Mouse (Mus musculus): ENCODE measurements around the gene Fgfr1op2. TPM values are rescaled to one million over a fixed set of nuclear protein-coding genes. Genes with fewer than 3 reads are reported as not detected.

Fgfr1op2 gene
- polyA plus RNA-seq (2014; fragmentation: Nextera tagmentation; extraction: Ambion mirVana) = 56.1 TPM in 2 replicates

DNA sequence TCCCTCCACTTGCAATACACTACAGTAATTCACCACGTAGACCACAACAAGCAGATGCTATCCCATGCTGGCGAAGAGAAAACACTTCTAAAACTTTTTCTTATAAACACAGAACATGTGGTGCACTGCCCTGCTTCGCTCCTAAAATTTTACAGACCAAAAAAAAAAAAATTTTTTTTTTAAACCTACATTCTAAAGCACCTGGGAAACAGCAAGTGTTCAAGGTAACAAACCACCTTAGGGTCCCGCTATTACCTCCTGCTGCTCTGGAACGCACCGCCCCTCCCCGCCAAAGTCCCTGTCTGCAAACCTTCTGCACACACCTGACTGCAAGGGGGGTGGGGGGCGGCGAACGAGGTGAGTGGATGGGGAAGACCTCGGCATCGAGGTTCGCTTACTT is at the start of gene Fgfr1op2:
Fgfr1op2 (plus strand) TSS at position 301 of the 400 bp plus-strand sequence.
- under 1% methylated on average over 13 of the region's 13 CpGs for WGBS
- peak within 1 kb of the TSS; percentile 70 for H3K4me2 ChIP-seq (ENCODE audit: low read length)
- no peaks in the 10 kb centered on the region for H3K27me3 ChIP-seq (replicated peaks; ENCODE audit: control insufficient read depth, insufficient read depth, low read length)
- ATAC-seq (no peak; the same call in 1 of the 2 replicates), DNase-seq (ENCODE audit: low spot score) (no peak)
- H3K9me3 ChIP-seq (replicated peaks; ENCODE audit: control insufficient read depth, low read length) = no peaks in the 10 kb centered on the region
- peak within 1 kb of the TSS; percentile 96 for H3K27ac ChIP-seq (ENCODE audit: low read depth, low read length)
- no peaks in the 10 kb centered on the region for H3K36me3 ChIP-seq (ENCODE audit: control insufficient read depth, insufficient read depth, low read length)
- H3K9ac ChIP-seq (ENCODE audit: low read length) = peak within 1 kb of the TSS; percentile 93
- peaks cover 22% of the 10 kb centered on the region for H3K4me1 ChIP-seq (ENCODE audit: control insufficient read depth, insufficient read depth, low read length)
- peak within 1 kb of the TSS; percentile 85 for H3K4me3 ChIP-seq (ENCODE audit: low read depth, low read length)

DNA sequence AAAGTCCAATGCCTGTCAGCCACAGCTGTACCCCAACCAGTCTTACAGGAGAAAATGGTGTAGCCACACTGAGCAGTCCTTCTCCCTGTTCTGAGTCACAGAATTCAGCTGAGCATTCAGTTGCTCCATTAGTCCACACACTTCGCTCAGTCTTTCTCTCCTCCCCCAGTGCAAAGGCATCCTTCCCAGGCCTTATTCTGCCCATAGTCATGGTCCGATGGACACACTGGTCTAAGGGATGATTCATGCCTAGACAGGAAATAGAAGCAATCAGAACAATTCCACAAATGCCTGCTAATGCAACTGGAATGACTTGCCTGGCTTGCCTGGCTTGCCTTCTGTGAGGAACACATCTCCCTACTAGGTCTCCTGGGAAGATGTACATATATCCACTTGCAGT is 49.5 kb upstream of the Fgfr1op2 start:
- no peak overlapping the region for H3K9ac ChIP-seq (ENCODE audit: low read length)
- WGBS = 93% methylated on average over 2 of the region's 2 CpGs
- no peaks in the 10 kb centered on the region for H3K27me3 ChIP-seq (replicated peaks; ENCODE audit: control insufficient read depth, insufficient read depth, low read length)
- H3K4me3 ChIP-seq (ENCODE audit: low read depth, low read length) = no peak overlapping the region
- H3K9me3 ChIP-seq (replicated peaks; ENCODE audit: control insufficient read depth, low read length) = no peaks in the 10 kb centered on the region
- ATAC-seq = no peak
- DNase-seq (ENCODE audit: low spot score) = no peak
- H3K36me3 ChIP-seq (ENCODE audit: control insufficient read depth, insufficient read depth, low read length) = no peaks in the 10 kb centered on the region
- H3K4me1 ChIP-seq (ENCODE audit: control insufficient read depth, insufficient read depth, low read length) = no peaks in the 10 kb centered on the region
- H3K27ac ChIP-seq (ENCODE audit: low read depth, low read length) = no peak overlapping the region
- no peak overlapping the region for H3K4me2 ChIP-seq (ENCODE audit: low read length)

DNA sequence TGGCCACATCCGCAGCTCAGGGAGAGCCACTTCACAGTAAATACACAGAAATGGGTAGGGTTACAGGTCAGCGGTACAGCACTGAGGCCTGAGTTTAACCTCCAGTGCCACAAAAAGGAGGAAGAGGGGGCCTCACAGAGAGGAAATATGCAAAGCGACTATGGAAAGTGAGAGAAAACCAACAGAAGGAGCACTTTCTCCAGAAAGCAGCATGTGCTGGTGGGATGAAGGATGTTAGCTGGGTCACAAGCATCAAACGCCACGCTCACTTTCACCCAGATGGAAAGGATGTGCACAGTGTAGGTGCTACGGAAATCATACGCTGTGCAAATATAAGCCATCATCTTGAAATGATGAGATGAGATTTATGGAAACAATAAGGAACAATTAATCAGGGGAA is 46.6 kb upstream of the Fgfr1op2 start:
- Histone ChIP-seq H3K4me2 (ENCODE audit: low read length) (no peak overlapping the region), H3K4me1 (ENCODE audit: control insufficient read depth, insufficient read depth, low read length) (no peaks in the 10 kb centered on the region), H3K36me3 (ENCODE audit: control insufficient read depth, insufficient read depth, low read length) (no peaks in the 10 kb centered on the region), H3K27ac (ENCODE audit: low read depth, low read length) (no peak overlapping the region), H3K9me3 (replicated peaks; ENCODE audit: control insufficient read depth, low read length) (no peaks in the 10 kb centered on the region), H3K4me3 (ENCODE audit: low read depth, low read length) (no peak overlapping the region), H3K9ac (ENCODE audit: low read length) (no peak overlapping the region), H3K27me3 (replicated peaks; ENCODE audit: control insufficient read depth, insufficient read depth, low read length) (no peaks in the 10 kb centered on the region)
- ATAC-seq (no peak), DNase-seq (ENCODE audit: low spot score) (no peak)
- 89% methylated on average over 7 of the region's 7 CpGs for WGBS

DNA sequence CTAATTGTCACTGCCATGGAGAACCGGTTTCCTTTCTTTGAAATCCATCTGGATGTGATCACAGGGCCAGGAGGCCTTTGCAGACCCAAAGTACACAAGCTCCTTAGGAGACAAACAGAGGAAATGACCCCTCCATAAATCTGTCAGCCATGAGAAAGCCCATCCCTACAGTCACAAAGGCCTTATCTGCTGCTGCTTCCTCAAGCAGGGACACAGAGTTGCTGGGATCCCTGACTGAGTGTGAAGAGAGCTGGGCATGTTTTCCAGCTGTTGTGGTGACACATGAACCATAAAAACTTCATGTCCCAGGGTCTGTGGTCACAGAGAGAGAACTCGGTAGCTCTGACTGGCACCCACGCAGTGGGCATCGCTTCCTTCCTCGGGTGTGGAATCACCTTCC is 46.2 kb upstream of the Fgfr1op2 start:
- Histone ChIP-seq H3K4me3 (ENCODE audit: low read depth, low read length) (no peak overlapping the region), H3K4me2 (ENCODE audit: low read length) (no peak overlapping the region), H3K27me3 (replicated peaks; ENCODE audit: control insufficient read depth, insufficient read depth, low read length) (no peaks in the 10 kb centered on the region), H3K36me3 (ENCODE audit: control insufficient read depth, insufficient read depth, low read length) (no peaks in the 10 kb centered on the region), H3K9ac (ENCODE audit: low read length) (no peak overlapping the region), H3K27ac (ENCODE audit: low read depth, low read length) (no peak overlapping the region), H3K9me3 (replicated peaks; ENCODE audit: control insufficient read depth, low read length) (no peaks in the 10 kb centered on the region), H3K4me1 (ENCODE audit: control insufficient read depth, insufficient read depth, low read length) (no peaks in the 10 kb centered on the region)
- ATAC-seq (no peak), DNase-seq (ENCODE audit: low spot score) (no peak)
- WGBS = 89% methylated on average over 5 of the region's 5 CpGs

DNA sequence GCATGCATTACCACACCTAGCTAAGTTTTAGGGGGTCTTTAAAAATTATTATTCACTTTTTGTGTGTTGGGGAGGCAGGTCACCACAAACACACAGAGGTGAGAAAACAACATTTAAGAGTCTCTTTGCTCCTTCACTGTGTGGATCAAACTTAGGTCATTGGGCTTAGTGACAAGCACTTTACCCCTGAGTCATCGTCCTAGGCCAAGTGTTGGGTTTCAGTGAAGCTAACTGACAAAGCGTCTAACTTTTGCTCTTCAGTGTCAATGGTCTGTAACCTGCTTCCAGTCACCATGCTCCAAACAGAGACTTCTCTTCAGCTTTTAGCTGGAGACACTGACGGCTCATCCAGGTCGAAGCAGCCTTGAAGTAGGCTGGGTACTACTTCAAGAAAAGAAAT is 43.9 kb upstream of the Fgfr1op2 start:
- H3K27me3 ChIP-seq (replicated peaks; ENCODE audit: control insufficient read depth, insufficient read depth, low read length) = no peaks in the 10 kb centered on the region
- H3K36me3 ChIP-seq (ENCODE audit: control insufficient read depth, insufficient read depth, low read length) = no peaks in the 10 kb centered on the region
- WGBS = 91% methylated on average over 4 of the region's 4 CpGs
- no peaks in the 10 kb centered on the region for H3K9me3 ChIP-seq (replicated peaks; ENCODE audit: control insufficient read depth, low read length)
- H3K9ac ChIP-seq (ENCODE audit: low read length) = no peak overlapping the region
- ATAC-seq (no peak), DNase-seq (ENCODE audit: low spot score) (no peak)
- no peak overlapping the region for H3K27ac ChIP-seq (ENCODE audit: low read depth, low read length)
- H3K4me3 ChIP-seq (ENCODE audit: low read depth, low read length) = no peak overlapping the region
- no peak overlapping the region for H3K4me2 ChIP-seq (ENCODE audit: low read length)
- H3K4me1 ChIP-seq (ENCODE audit: control insufficient read depth, insufficient read depth, low read length) = no peaks in the 10 kb centered on the region

DNA sequence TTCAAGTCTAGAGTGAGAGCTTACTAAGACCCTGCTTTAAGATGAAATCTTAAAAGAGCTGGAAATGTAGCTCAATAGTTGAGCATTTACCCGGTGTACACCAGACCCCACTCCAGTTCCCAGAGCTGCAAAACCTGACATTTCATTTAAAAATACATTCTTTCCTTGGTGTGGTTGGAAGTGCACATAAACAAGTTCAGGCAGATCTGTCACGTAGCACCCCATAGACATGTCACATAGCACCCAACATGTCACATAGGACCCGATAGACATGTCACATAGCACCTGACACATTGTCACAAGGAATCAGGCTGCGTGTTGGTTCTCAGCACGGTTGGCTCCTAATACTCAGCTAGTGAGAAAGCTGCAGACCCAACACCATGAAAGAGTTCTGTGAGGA is 41.5 kb upstream of the Fgfr1op2 start:
- Histone ChIP-seq H3K27ac (ENCODE audit: low read depth, low read length) (no peak overlapping the region), H3K9ac (ENCODE audit: low read length) (no peak overlapping the region), H3K4me1 (ENCODE audit: control insufficient read depth, insufficient read depth, low read length) (no peaks in the 10 kb centered on the region), H3K9me3 (replicated peaks; ENCODE audit: control insufficient read depth, low read length) (no peaks in the 10 kb centered on the region), H3K4me2 (ENCODE audit: low read length) (no peak overlapping the region), H3K27me3 (replicated peaks; ENCODE audit: control insufficient read depth, insufficient read depth, low read length) (no peaks in the 10 kb centered on the region), H3K36me3 (ENCODE audit: control insufficient read depth, insufficient read depth, low read length) (no peaks in the 10 kb centered on the region), H3K4me3 (ENCODE audit: low read depth, low read length) (no peak overlapping the region)
- no peak for DNase-seq (ENCODE audit: low spot score)
- no peak for ATAC-seq
- 96% methylated on average over 5 of the region's 5 CpGs for WGBS

DNA sequence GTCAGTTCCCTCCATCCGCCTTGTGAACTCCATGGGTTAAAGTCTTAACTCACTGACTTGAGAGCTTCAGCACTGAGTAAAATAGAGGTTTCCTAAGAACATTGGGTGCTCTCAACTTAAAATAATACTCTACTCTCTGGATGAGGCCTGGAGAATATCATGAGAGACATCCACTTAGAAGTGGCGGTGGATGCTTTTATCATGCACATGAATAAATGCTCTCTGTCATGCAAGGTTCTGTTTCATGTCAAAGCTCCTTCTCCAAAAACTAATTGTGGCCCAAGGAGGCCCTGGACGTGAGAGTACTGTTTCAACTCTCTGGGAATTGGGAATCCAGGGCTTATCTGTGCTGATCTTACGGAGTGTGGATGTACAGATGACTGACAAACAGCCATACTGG is 39.9 kb upstream of the Fgfr1op2 start:
- no peaks in the 10 kb centered on the region for H3K9me3 ChIP-seq (replicated peaks; ENCODE audit: control insufficient read depth, low read length)
- no peak overlapping the region for H3K27ac ChIP-seq (ENCODE audit: low read depth, low read length)
- no peak overlapping the region for H3K4me2 ChIP-seq (ENCODE audit: low read length)
- ATAC-seq (no peak), DNase-seq (ENCODE audit: low spot score) (no peak)
- H3K9ac ChIP-seq (ENCODE audit: low read length) = no peak overlapping the region
- H3K36me3 ChIP-seq (ENCODE audit: control insufficient read depth, insufficient read depth, low read length) = no peaks in the 10 kb centered on the region
- H3K4me1 ChIP-seq (ENCODE audit: control insufficient read depth, insufficient read depth, low read length) = no peaks in the 10 kb centered on the region
- H3K4me3 ChIP-seq (ENCODE audit: low read depth, low read length) = no peak overlapping the region
- no peaks in the 10 kb centered on the region for H3K27me3 ChIP-seq (replicated peaks; ENCODE audit: control insufficient read depth, insufficient read depth, low read length)
- WGBS = 93% methylated on average over 4 of the region's 4 CpGs

DNA sequence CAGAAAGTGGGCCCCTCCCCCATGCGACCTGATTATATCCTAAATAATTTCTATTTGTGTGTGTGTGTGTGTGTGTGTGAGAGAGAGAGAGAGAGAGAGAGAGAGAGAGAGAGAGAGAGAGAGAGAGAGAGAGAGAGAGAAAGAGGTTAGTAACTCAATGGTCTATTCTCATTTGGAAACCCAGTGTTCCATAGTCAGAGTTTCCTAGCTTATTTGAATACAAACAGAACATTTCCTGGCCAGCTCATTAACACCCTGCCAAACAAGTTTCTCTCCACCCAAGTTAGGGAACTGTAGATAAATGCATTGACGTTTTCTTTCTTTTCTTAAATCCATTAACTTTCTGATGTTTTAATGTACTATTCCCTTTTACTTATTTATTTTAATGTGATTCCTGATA is 38.9 kb upstream of the Fgfr1op2 start:
- ATAC-seq (no peak), DNase-seq (ENCODE audit: low spot score) (no peak)
- no peaks in the 10 kb centered on the region for H3K36me3 ChIP-seq (ENCODE audit: control insufficient read depth, insufficient read depth, low read length)
- no peak overlapping the region for H3K9ac ChIP-seq (ENCODE audit: low read length)
- H3K4me3 ChIP-seq (ENCODE audit: low read depth, low read length) = no peak overlapping the region
- no peak overlapping the region for H3K4me2 ChIP-seq (ENCODE audit: low read length)
- no peaks in the 10 kb centered on the region for H3K4me1 ChIP-seq (ENCODE audit: control insufficient read depth, insufficient read depth, low read length)
- H3K27ac ChIP-seq (ENCODE audit: low read depth, low read length) = no peak overlapping the region
- 66% methylated on average over 2 of the region's 2 CpGs for WGBS
- no peaks in the 10 kb centered on the region for H3K9me3 ChIP-seq (replicated peaks; ENCODE audit: control insufficient read depth, low read length)
- no peaks in the 10 kb centered on the region for H3K27me3 ChIP-seq (replicated peaks; ENCODE audit: control insufficient read depth, insufficient read depth, low read length)

DNA sequence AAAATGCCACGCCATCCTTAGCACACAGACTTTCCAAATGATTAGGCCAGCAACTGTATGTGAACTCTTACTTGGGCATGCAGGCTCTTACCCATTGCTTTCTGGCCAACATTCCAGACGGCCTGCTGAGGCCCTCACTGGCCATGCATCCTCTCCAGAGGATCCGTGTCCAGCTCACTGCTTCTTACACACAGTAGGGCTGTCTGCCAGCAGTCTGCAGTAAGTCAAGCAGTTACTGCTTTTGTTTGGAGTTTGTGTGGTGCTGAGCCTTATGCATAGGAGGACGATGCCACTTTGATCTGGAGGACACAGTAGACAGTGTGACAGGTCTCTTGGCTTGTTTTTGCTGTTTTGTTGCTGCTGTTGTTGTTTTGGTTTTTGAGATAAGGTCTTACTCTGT is 38.3 kb upstream of the Fgfr1op2 start:
- Histone ChIP-seq H3K9me3 (replicated peaks; ENCODE audit: control insufficient read depth, low read length) (no peaks in the 10 kb centered on the region), H3K27ac (ENCODE audit: low read depth, low read length) (no peak overlapping the region), H3K4me1 (ENCODE audit: control insufficient read depth, insufficient read depth, low read length) (no peaks in the 10 kb centered on the region), H3K4me2 (ENCODE audit: low read length) (no peak overlapping the region), H3K36me3 (ENCODE audit: control insufficient read depth, insufficient read depth, low read length) (no peaks in the 10 kb centered on the region), H3K27me3 (replicated peaks; ENCODE audit: control insufficient read depth, insufficient read depth, low read length) (no peaks in the 10 kb centered on the region), H3K4me3 (ENCODE audit: low read depth, low read length) (no peak overlapping the region), H3K9ac (ENCODE audit: low read length) (no peak overlapping the region)
- DNase-seq (ENCODE audit: low spot score) = no peak
- ATAC-seq = no peak
- WGBS = 65% methylated on average over 4 of the region's 4 CpGs

Data from forebrain, embryonic 14.5 days (tissue).